Mouse (Mus musculus) megakaryocyte, embryonic 14.5 days (primary cell): Measurements from ENCODE around the gene Ywhah. TPM values are rescaled to one million over a fixed set of nuclear protein-coding genes. Genes with fewer than 3 reads are reported as not detected.
A peak's percentile ranks its signal among the peaks of the same experiment; 100 is the strongest.

ENCODE experiments used
- H3K27me3 ChIP-seq: replicated peaks from 2 replicates; pipeline ENCODE3; 2012; ENCODE audit warnings: inconsistent platforms
- H3K36me3 ChIP-seq: replicated peaks from 2 replicates; pipeline ENCODE3; 2012; ENCODE audit warnings: low read length, inconsistent platforms, mixed read lengths
- H3K4me1 ChIP-seq: 2 replicates; pipeline ENCODE4 v1.6.1; 2012; ENCODE audit warnings: inconsistent platforms
- H3K4me3 ChIP-seq: replicated peaks from 2 replicates; pipeline ENCODE3; 2012; ENCODE audit warnings: moderate library complexity, mild to moderate bottlenecking, inconsistent platforms
- H3K9me3 ChIP-seq: 2 replicates; pipeline ENCODE4 v1.6.1; 2012; ENCODE audit warnings: inconsistent platforms
- FLI1 ChIP-seq: IDR thresholded peaks from 2 replicates; pipeline ENCODE4 v1.6.1; 2012; ENCODE audit warnings: low read length, inconsistent platforms, mixed read lengths
- GATA1 ChIP-seq: IDR thresholded peaks from 3 replicates; pipeline ENCODE4 v1.6.1; 2012; ENCODE audit warnings: mixed read lengths, low read length, inconsistent platforms, borderline replicate concordance
- polyA plus RNA-seq: library from polyadenylated mRNA; stranded (reverse); fragments of >175 nt; gene quantifications from 2 replicates; pipeline ENCODE4 v1.2.3, GENCODE M21; 2012; ENCODE audit warnings: low replicate concordance; ENCODE audit not compliant: insufficient read depth

Gene Ywhah
- polyA plus RNA-seq, 1 experiment = 241 TPM

- Histone ChIP-seq H3K4me3 (peak overlapping the region; percentile 29), H3K27me3 (peaks cover 54% of the 10 kb centered on the region), H3K9me3 (no peaks in the 10 kb centered on the region; the same call in 1 of the 2 replicates), H3K4me1 (peaks cover 57% of the 10 kb centered on the region), H3K36me3 (no peaks in the 10 kb centered on the region)
- TF ChIP-seq FLI1 (no peak), GATA1 (no peak)
Observed at GRCm38 (mm10) chr5:32997686-32998085, 20.9 kb upstream of the Ywhah start.

- Histone ChIP-seq H3K4me3 (no peak overlapping the region), H3K4me1 (peaks cover 68% of the 10 kb centered on the region), H3K36me3 (no peaks in the 10 kb centered on the region), H3K27me3 (peaks cover 59% of the 10 kb centered on the region), H3K9me3 (no peaks in the 10 kb centered on the region; the same call in 1 of the 2 replicates)
- TF ChIP-seq FLI1 (no peak), GATA1 (no peak)
Observed at GRCm38 (mm10) chr5:32998783-32999182, 19.8 kb upstream of the Ywhah start.

GRCm38 (mm10) chr5:33001111-33001510 is 17.5 kb upstream of the Ywhah start:
- Histone ChIP-seq H3K9me3 (no peaks in the 10 kb centered on the region; the same call in 1 of the 2 replicates), H3K4me3 (no peak overlapping the region), H3K27me3 (peaks cover 48% of the 10 kb centered on the region), H3K36me3 (no peaks in the 10 kb centered on the region), H3K4me1 (peaks cover 75% of the 10 kb centered on the region)
- no peak for TF ChIP-seq FLI1
- TF ChIP-seq GATA1 = no peak

- TF ChIP-seq FLI1 = no peak
- no peak for TF ChIP-seq GATA1
- Histone ChIP-seq H3K36me3 (no peaks in the 10 kb centered on the region), H3K4me3 (peak overlapping the region; percentile 84), H3K9me3 (no peaks in the 10 kb centered on the region; the same call in 1 of the 2 replicates), H3K4me1 (peaks cover 73% of the 10 kb centered on the region), H3K27me3 (peaks cover 43% of the 10 kb centered on the region)
Observed at GRCm38 (mm10) chr5:33002781-33003180, 15.8 kb upstream of the Ywhah start.

- peaks cover 38% of the 10 kb centered on the region for H3K27me3 ChIP-seq
- TF ChIP-seq FLI1 (no peak), GATA1 (no peak)
- H3K4me1 ChIP-seq = peaks cover 73% of the 10 kb centered on the region
- no peaks in the 10 kb centered on the region; the same call in 1 of the 2 replicates for H3K9me3 ChIP-seq
- H3K4me3 ChIP-seq = no peak overlapping the region
- no peaks in the 10 kb centered on the region for H3K36me3 ChIP-seq
Observed at GRCm38 (mm10) chr5:33003500-33003899, 15.1 kb upstream of the Ywhah start.

- TF ChIP-seq FLI1 (no peak), GATA1 (no peak)
- Histone ChIP-seq H3K9me3 (no peaks in the 10 kb centered on the region; the same call in 1 of the 2 replicates), H3K4me3 (no peak overlapping the region), H3K4me1 (peaks cover 79% of the 10 kb centered on the region), H3K36me3 (no peaks in the 10 kb centered on the region), H3K27me3 (peaks cover 35% of the 10 kb centered on the region)
Observed at GRCm38 (mm10) chr5:33004110-33004509, 14.5 kb upstream of the Ywhah start.

- peaks cover 27% of the 10 kb centered on the region for H3K27me3 ChIP-seq
- peaks cover 94% of the 10 kb centered on the region for H3K4me1 ChIP-seq
- no peaks in the 10 kb centered on the region for H3K36me3 ChIP-seq
- no peaks in the 10 kb centered on the region; the same call in 1 of the 2 replicates for H3K9me3 ChIP-seq
- TF ChIP-seq GATA1 (no peak), FLI1 (no peak)
- H3K4me3 ChIP-seq = peak overlapping the region; percentile 59
Observed at GRCm38 (mm10) chr5:33005442-33006145, 13.0 kb upstream of the Ywhah start.

- no peaks in the 10 kb centered on the region; the same call in 1 of the 2 replicates for H3K9me3 ChIP-seq
- H3K4me3 ChIP-seq = no peak overlapping the region
- no peaks in the 10 kb centered on the region for H3K36me3 ChIP-seq
- H3K27me3 ChIP-seq = peaks cover 27% of the 10 kb centered on the region
- peaks cover 96% of the 10 kb centered on the region for H3K4me1 ChIP-seq
- TF ChIP-seq GATA1 (no peak), FLI1 (no peak)
Observed at GRCm38 (mm10) chr5:33006670-33007069, 11.9 kb upstream of the Ywhah start.

- no peak for TF ChIP-seq FLI1
- no peak for TF ChIP-seq GATA1
- Histone ChIP-seq H3K4me1 (peaks cover 97% of the 10 kb centered on the region), H3K36me3 (no peaks in the 10 kb centered on the region), H3K27me3 (peaks cover 31% of the 10 kb centered on the region), H3K4me3 (no peak overlapping the region), H3K9me3 (no peaks in the 10 kb centered on the region)
Observed at GRCm38 (mm10) chr5:33007371-33007770, 11.2 kb upstream of the Ywhah start.

- Histone ChIP-seq H3K9me3 (no peaks in the 10 kb centered on the region), H3K4me3 (no peak overlapping the region), H3K36me3 (no peaks in the 10 kb centered on the region), H3K4me1 (peaks cover 83% of the 10 kb centered on the region), H3K27me3 (peaks cover 38% of the 10 kb centered on the region)
- TF ChIP-seq FLI1 (no peak), GATA1 (no peak)
Observed at GRCm38 (mm10) chr5:33009301-33009700, 9.3 kb upstream of the Ywhah start.
